Mouse (Mus musculus): Measurements from ENCODE around the gene Bcas3. TPM values are rescaled to one million over a fixed set of nuclear protein-coding genes. Genes with fewer than 3 reads are reported as not detected.

Gene Bcas3
- polyA plus RNA-seq, 1 experiment from 2014 or later, result 28.0 TPM

GRCm38 (mm10) chr11:85754631-85755502, 401.9 kb downstream of the Bcas3 start:
- peaks cover 4% of the 10 kb centered on the region; the same call in 1 of the 2 replicates for H3K4me1 ChIP-seq (ENCODE audit: control insufficient read depth, insufficient read depth, low read length)
- H3K9me3 ChIP-seq (ENCODE audit: control insufficient read depth, low read length), result no peaks in the 10 kb centered on the region
- peak; percentile 79 for DNase-seq (ENCODE audit: low spot score)
- H3K4me2 ChIP-seq (ENCODE audit: low read depth, low read length), result no peak overlapping the region
- H3K36me3 ChIP-seq (ENCODE audit: control insufficient read depth, insufficient read depth, low read length), result no peaks in the 10 kb centered on the region
- H3K9ac ChIP-seq (ENCODE audit: low read depth, low read length), result no peak overlapping the region
- H3K27ac ChIP-seq (replicated peaks; ENCODE audit: low read depth, low read length), result no peak overlapping the region
- no peak overlapping the region for H3K4me3 ChIP-seq (ENCODE audit: low read depth, low read length)
- H3K27me3 ChIP-seq (replicated peaks; ENCODE audit: control insufficient read depth, insufficient read depth, low read length), result no peaks in the 10 kb centered on the region
- WGBS, result 66% methylated on average over 13 of the region's 13 CpGs
- no peak for ATAC-seq (ENCODE audit: low read depth)

DNA sequence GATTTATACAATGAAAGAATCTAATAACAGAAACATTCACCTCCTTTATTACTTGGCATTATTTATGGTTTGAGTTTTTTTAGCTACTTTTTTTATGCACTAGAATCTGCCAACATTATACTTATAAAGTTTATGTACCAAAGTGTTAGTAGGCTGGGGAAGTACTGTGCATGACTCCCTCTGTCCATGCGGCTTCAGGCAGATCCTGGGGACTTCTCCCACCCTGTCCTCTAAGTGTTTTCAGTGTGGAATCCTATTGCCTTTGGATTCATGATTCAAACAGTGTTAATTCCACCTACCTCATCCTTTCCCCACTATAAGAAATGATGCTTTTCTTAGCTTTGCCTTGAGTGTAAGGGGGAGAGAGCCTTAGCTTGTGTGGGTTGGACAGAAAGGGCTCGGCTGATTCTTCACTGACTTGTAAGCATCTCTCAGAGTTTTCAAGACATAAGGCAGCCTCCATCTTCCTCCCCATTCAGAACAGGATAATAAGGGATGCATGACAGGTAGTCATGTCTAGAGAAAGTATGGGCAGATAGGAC, 402.6 kb downstream of the Bcas3 start:
- Histone ChIP-seq H3K4me3 (ENCODE audit: low read depth, low read length) (no peak overlapping the region), H3K9me3 (ENCODE audit: control insufficient read depth, low read length) (no peaks in the 10 kb centered on the region), H3K4me2 (ENCODE audit: low read depth, low read length) (no peak overlapping the region), H3K36me3 (ENCODE audit: control insufficient read depth, insufficient read depth, low read length) (no peaks in the 10 kb centered on the region), H3K27ac (replicated peaks; ENCODE audit: low read depth, low read length) (no peak overlapping the region), H3K27me3 (replicated peaks; ENCODE audit: control insufficient read depth, insufficient read depth, low read length) (no peaks in the 10 kb centered on the region), H3K4me1 (ENCODE audit: control insufficient read depth, insufficient read depth, low read length) (peaks cover 12% of the 10 kb centered on the region), H3K9ac (ENCODE audit: low read depth, low read length) (no peak overlapping the region)
- 81% methylated on average over 2 of the region's 2 CpGs for WGBS
- DNase-seq (ENCODE audit: low spot score) (no peak), ATAC-seq (ENCODE audit: low read depth) (no peak)

DNA sequence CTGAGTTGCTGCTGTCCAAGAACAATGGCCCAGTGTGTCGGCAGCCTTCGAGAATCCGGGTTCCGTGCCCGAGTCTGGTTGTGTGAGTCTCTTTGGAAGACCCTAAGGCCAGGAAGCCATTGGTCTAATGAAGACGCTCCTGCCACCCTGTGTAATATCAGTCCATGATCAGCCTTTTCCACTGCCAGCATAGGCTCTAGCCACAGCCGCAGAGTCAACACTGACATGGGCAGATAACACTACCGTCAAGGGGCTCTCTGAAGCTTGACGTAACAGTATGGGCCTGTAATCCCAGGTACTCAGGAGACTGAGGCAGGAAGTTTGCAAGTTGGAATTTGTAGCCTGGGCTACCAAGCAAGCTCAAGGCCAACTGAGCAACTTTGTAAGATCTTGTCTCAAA, 405.9 kb downstream of the Bcas3 start:
- H3K4me1 ChIP-seq (ENCODE audit: control insufficient read depth, insufficient read depth, low read length), result peaks cover 25% of the 10 kb centered on the region
- no peak overlapping the region for H3K27ac ChIP-seq (replicated peaks; ENCODE audit: low read depth, low read length)
- no peaks in the 10 kb centered on the region for H3K27me3 ChIP-seq (replicated peaks; ENCODE audit: control insufficient read depth, insufficient read depth, low read length)
- no peak overlapping the region for H3K4me2 ChIP-seq (ENCODE audit: low read depth, low read length)
- no peaks in the 10 kb centered on the region for H3K36me3 ChIP-seq (ENCODE audit: control insufficient read depth, insufficient read depth, low read length)
- WGBS, result 68% methylated on average over 9 of the region's 9 CpGs
- no peak overlapping the region for H3K4me3 ChIP-seq (ENCODE audit: low read depth, low read length)
- no peak for DNase-seq (ENCODE audit: low spot score)
- H3K9me3 ChIP-seq (ENCODE audit: control insufficient read depth, low read length), result no peaks in the 10 kb centered on the region
- no peak overlapping the region for H3K9ac ChIP-seq (ENCODE audit: low read depth, low read length)
- ATAC-seq (ENCODE audit: low read depth), result no peak

DNA sequence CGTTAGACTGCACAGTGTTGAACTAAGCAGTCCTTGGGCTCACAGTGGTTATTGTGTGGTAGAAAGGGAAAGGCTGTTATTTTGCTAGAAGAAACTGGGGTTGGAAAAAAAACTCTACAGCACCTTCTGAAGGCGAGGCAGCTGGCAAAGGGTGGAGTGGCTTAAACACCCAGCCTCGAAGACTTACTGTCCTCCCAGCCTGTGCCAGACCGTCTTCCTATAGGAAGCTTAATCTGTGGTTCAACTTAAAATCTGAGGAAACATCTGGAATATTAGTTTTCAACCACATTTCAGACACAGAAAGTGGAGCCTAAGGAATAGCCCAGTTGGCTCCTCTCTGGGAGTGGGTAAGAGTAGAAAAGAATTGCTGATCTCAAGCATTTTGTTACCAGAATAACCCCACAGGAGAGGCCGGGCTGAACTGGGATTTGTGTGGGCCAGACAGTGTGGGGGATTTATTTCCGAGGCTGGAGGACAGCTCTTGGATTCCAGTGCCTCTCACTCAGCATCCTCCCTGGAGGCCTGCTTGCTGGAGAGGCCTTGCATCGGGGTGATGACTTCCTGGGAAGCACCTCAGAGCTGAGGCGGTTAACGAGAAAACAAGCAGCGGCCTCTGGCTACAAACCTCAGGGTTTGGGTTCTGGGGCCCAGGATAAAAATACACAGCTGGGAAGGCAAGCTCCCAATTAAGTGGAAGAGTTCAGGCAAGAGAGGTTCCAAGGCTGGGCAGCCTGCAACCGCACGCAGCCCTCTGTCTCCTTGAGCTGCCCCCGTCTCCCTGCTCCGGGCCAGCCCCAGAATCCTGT, 406.9 kb downstream of the Bcas3 start:
- Histone ChIP-seq H3K4me2 (ENCODE audit: low read depth, low read length) (peak overlapping the region; percentile 4; the same call in 1 of the 2 replicates), H3K27ac (replicated peaks; ENCODE audit: low read depth, low read length) (peak overlapping the region; percentile 58), H3K9me3 (ENCODE audit: control insufficient read depth, low read length) (no peaks in the 10 kb centered on the region), H3K4me1 (ENCODE audit: control insufficient read depth, insufficient read depth, low read length) (peaks cover 25% of the 10 kb centered on the region), H3K4me3 (ENCODE audit: low read depth, low read length) (no peak overlapping the region), H3K27me3 (replicated peaks; ENCODE audit: control insufficient read depth, insufficient read depth, low read length) (no peaks in the 10 kb centered on the region), H3K36me3 (ENCODE audit: control insufficient read depth, insufficient read depth, low read length) (no peaks in the 10 kb centered on the region), H3K9ac (ENCODE audit: low read depth, low read length) (no peak overlapping the region)
- 32% methylated on average over 12 of the region's 14 CpGs for WGBS
- ATAC-seq (ENCODE audit: low read depth) (peak; percentile 74), DNase-seq (ENCODE audit: low spot score) (peak; percentile 90)

GRCm38 (mm10) chr11:85760486-85761141, 407.6 kb downstream of the Bcas3 start:
- Histone ChIP-seq H3K4me3 (ENCODE audit: low read depth, low read length) (no peak overlapping the region), H3K4me2 (ENCODE audit: low read depth, low read length) (peak overlapping the region; percentile 4; the same call in 1 of the 2 replicates), H3K27me3 (replicated peaks; ENCODE audit: control insufficient read depth, insufficient read depth, low read length) (no peaks in the 10 kb centered on the region), H3K9me3 (ENCODE audit: control insufficient read depth, low read length) (no peaks in the 10 kb centered on the region), H3K9ac (ENCODE audit: low read depth, low read length) (no peak overlapping the region), H3K36me3 (ENCODE audit: control insufficient read depth, insufficient read depth, low read length) (no peaks in the 10 kb centered on the region), H3K27ac (replicated peaks; ENCODE audit: low read depth, low read length) (peak overlapping the region; percentile 58), H3K4me1 (ENCODE audit: control insufficient read depth, insufficient read depth, low read length) (peaks cover 25% of the 10 kb centered on the region)
- DNase-seq (ENCODE audit: low spot score) (peak; percentile 88), ATAC-seq (ENCODE audit: low read depth) (peak; percentile 83)
- 18% methylated on average over 6 of the region's 6 CpGs for WGBS

- H3K27me3 ChIP-seq (replicated peaks; ENCODE audit: control insufficient read depth, insufficient read depth, low read length), result no peaks in the 10 kb centered on the region
- H3K27ac ChIP-seq (replicated peaks; ENCODE audit: low read depth, low read length), result peak overlapping the region; percentile 58
- DNase-seq (ENCODE audit: low spot score) (no peak), ATAC-seq (ENCODE audit: low read depth) (no peak)
- no peak overlapping the region for H3K4me3 ChIP-seq (ENCODE audit: low read depth, low read length)
- peaks cover 29% of the 10 kb centered on the region for H3K4me1 ChIP-seq (ENCODE audit: control insufficient read depth, insufficient read depth, low read length)
- WGBS, result 74% methylated on average over 3 of the region's 3 CpGs
- H3K4me2 ChIP-seq (ENCODE audit: low read depth, low read length), result no peak overlapping the region
- no peaks in the 10 kb centered on the region for H3K36me3 ChIP-seq (ENCODE audit: control insufficient read depth, insufficient read depth, low read length)
- H3K9ac ChIP-seq (ENCODE audit: low read depth, low read length), result no peak overlapping the region
- H3K9me3 ChIP-seq (ENCODE audit: control insufficient read depth, low read length), result no peaks in the 10 kb centered on the region
Measured at GRCm38 (mm10) chr11:85761170-85761569, 408.2 kb downstream of the Bcas3 start.

GRCm38 (mm10) chr11:85763655-85764054, 410.7 kb downstream of the Bcas3 start:
- no peak overlapping the region for H3K4me3 ChIP-seq (ENCODE audit: low read depth, low read length)
- no peaks in the 10 kb centered on the region for H3K9me3 ChIP-seq (ENCODE audit: control insufficient read depth, low read length)
- H3K4me1 ChIP-seq (ENCODE audit: control insufficient read depth, insufficient read depth, low read length), result peaks cover 38% of the 10 kb centered on the region
- H3K4me2 ChIP-seq (ENCODE audit: low read depth, low read length), result no peak overlapping the region
- 84% methylated on average over 3 of the region's 3 CpGs for WGBS
- H3K36me3 ChIP-seq (ENCODE audit: control insufficient read depth, insufficient read depth, low read length), result no peaks in the 10 kb centered on the region
- H3K9ac ChIP-seq (ENCODE audit: low read depth, low read length), result no peak overlapping the region
- ATAC-seq (ENCODE audit: low read depth) (no peak), DNase-seq (ENCODE audit: low spot score) (no peak)
- no peaks in the 10 kb centered on the region for H3K27me3 ChIP-seq (replicated peaks; ENCODE audit: control insufficient read depth, insufficient read depth, low read length)
- H3K27ac ChIP-seq (replicated peaks; ENCODE audit: low read depth, low read length), result no peak overlapping the region

DNA sequence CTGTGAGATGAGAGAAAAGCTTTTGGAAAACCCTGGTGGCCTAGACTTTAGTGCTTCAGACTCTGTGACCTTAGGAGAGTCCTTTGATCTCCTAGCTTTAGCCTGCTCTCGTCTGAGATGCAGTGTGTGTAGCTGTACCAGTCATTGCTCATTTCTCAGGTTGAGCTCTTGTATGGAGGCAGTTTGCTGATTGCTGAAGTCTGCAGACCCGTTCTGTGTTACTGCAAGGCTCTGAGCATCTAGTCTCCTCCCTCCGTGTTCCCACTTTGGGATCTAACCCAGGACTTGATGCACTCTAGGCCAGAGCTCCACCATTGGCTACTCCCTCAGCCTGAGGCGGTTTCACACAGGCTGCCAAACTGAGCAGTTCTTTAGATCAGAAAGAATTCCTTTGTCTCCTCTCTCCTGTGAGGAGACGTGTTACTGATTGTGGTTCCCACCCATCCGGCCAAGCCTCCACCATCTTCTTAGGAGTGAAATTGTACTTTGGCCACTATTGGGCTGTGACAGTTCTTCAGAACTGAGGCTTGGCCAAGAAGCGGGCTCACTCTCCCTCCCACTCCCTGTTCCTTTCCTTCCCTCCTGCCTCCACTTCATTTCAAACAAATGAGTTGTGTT, 413.2 kb downstream of the Bcas3 start:
- H3K9me3 ChIP-seq (ENCODE audit: control insufficient read depth, low read length), result no peaks in the 10 kb centered on the region
- peak overlapping the region; percentile 22; the same call in 1 of the 2 replicates for H3K27ac ChIP-seq (replicated peaks; ENCODE audit: low read depth, low read length)
- peak; percentile 85 for DNase-seq (ENCODE audit: low spot score)
- peaks cover 20% of the 10 kb centered on the region for H3K4me1 ChIP-seq (ENCODE audit: control insufficient read depth, insufficient read depth, low read length)
- H3K27me3 ChIP-seq (replicated peaks; ENCODE audit: control insufficient read depth, insufficient read depth, low read length), result no peaks in the 10 kb centered on the region; the same call in 1 of the 2 replicates
- WGBS, result 23% methylated on average over 7 of the region's 7 CpGs
- H3K4me2 ChIP-seq (ENCODE audit: low read depth, low read length), result no peak overlapping the region
- no peak overlapping the region for H3K4me3 ChIP-seq (ENCODE audit: low read depth, low read length)
- ATAC-seq (ENCODE audit: low read depth), result peak; percentile 71; the same call in 1 of the 2 replicates
- H3K36me3 ChIP-seq (ENCODE audit: control insufficient read depth, insufficient read depth, low read length), result no peaks in the 10 kb centered on the region
- H3K9ac ChIP-seq (ENCODE audit: low read depth, low read length), result no peak overlapping the region
